Mouse (Mus musculus) thymus, adult 2 months (tissue): Measurements from ENCODE around the gene Vps18.

Experiments used
- CTCF ChIP-seq: fragments of 200-500 bp; IDR thresholded peaks from 2 replicates; pipeline ENCODE4 v1.5.1; 2012; ENCODE audit warnings: mild to moderate bottlenecking, control low read depth, low read length, moderate library complexity, borderline replicate concordance; ENCODE audit not compliant: control insufficient read depth, poor library complexity, insufficient read depth; ENCODE audit errors: extremely low read depth
- POLR2A ChIP-seq: fragments of 200-500 bp; IDR thresholded peaks from 2 replicates; pipeline ENCODE4 v1.6.1; 2012; ENCODE audit warnings: mild to moderate bottlenecking, low read length, control low read depth, moderate library complexity; ENCODE audit not compliant: control insufficient read depth, poor library complexity, insufficient read depth; ENCODE audit errors: extremely low read depth

DNA sequence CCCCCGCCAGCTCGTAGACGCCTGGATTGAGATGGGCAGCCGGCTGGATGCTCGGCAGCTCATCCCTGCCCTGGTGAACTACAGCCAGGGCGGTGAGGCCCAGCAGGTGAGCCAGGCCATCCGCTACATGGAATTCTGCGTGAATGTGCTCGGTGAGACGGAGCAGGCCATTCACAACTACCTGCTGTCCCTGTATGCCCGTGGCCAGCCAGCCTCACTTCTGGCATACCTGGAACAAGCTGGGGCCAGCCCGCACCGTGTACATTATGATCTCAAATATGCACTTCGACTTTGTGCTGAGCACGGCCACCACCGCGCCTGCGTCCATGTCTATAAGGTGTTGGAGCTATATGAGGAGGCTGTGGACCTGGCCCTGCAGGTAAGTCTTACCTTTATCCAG is 5.9 kb downstream of the Vps18 start:
- TF ChIP-seq CTCF: no peak
- no peak for TF ChIP-seq POLR2A
